Mouse (Mus musculus) right cerebral cortex, adult 18-20 months (tissue): ENCODE results near the gene Vmn1r91.
"Not testable (repeated sequence)": the region's sequence is repeated elsewhere in the genome, so short reads cannot be mapped to it uniquely, and the experiment has no call there.

Experiments used
- DNase-seq: peaks from one replicate; pipeline ENCODE4 v3.0.0; 2022; ENCODE audit warnings: mixed read lengths

The Vmn1r91 gene

GRCm38 (mm10) chr7:20099380-20099779 is at the start of gene Vmn1r91:
TSS of gene Vmn1r91 (plus strand) at chr7:20099680.
- not testable (repeated sequence) for DNase-seq

DNA sequence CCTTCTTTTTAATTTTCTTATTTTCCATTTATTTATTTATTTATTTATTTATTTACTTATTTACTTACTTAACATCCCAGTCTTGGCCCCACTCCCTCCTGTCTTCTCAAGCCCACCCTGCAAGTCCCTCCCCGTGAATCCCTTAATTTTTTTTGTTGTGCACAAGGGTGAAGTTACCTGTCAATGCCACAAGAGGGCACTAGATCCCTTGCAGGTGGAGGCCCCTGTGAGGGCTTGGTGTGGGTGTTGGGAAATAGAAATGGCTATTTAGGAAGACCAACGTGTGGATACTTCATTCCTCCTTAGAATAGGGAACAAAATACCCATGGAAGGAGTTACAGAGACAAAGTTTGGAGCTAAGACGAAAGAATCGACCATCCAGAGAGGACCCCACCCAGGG is 35.4 kb upstream of the Vmn1r91 start:
- DNase-seq, result not testable (repeated sequence)

- DNase-seq, result not testable (repeated sequence)
These were observed 21.4 kb upstream of the Vmn1r91 start for GRCm38 (mm10) chr7:20078118-20078517.

GRCm38 (mm10) chr7:20122479-20122878 is 23.0 kb downstream of the Vmn1r91 start, which contains the start of gene Gm16442:
TSS of gene Gm16442 (minus strand) at chr7:20122579.
- DNase-seq, result not testable (repeated sequence)

DNA sequence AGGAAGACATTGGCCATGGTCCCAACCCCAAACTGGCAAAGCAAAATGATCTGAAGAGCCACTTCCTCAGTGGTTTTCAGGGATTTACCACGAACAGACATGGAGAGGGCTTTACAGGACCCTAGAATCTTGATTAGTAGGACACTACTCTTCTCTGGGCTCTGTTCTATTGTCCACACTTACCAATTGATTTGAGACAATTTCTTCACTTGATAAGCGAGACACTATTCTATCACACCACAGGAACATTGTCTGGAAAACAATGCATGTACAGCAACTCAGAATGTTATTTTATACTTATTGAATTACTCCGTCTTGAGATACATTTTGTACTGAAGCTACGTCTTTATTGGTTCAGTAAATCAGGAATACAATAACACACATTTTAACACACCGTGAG is 39.5 kb downstream of the Vmn1r91 start, which contains the start of gene Vmn1r93:
Vmn1r93 (minus strand) TSS at position 101 of the 400 bp plus-strand sequence.
- DNase-seq, result not testable (repeated sequence)
